In the genomic region with DNA sequence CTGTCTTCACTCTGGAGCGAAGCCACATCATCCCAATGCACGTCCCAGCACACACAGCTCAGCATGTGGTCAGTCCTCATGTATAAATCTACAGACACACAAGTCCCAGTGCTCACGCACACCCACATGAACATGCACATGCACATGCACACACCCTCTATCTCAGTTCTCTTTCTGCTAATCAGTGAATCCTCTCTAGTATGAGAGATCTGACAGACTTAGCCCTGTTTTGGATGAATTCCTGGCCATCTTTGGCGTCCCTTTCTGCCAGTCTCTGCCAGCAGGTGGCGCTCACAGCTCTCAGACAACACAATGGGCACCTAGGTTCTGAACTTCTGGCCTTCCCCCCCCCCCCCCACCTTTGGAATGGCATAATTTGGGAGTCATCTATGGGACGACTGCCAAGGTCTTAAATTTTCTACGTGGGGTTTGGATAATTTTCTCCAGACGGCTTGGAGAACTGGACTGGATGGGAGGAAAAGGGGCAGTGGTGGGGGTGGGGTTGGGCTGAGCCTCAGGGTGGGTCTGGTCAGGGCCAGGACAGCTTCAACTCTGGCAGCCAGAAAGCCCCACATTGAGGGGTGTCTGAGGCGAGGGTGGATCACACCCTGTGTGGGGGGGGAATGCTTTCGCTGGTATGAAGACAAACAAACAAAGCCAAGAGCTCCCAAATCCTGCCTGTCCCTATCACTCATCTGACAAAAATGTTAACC, we compare ENCODE assay signal across 8 mouse cellular contexts.
DNase-seq lines count a peak whose midpoint lies in the region; ATAC-seq and TF ChIP-seq lines count a peak whose summit lies in the region.

No protein-coding gene starts in this region.

- no peak overlapping the region for H3K4me3 ChIP-seq in heart, embryonic 11.5 days (ENCODE audit: low read depth, low read length)
- H3K4me3 ChIP-seq in cortical plate, adult 2 months (ENCODE audit: insufficient read depth, low read length), result no peak overlapping the region
- H3K4me3 ChIP-seq in limb, embryonic 13.5 days, result no peak overlapping the region

- H3K4me2 ChIP-seq in heart, embryonic 11.5 days, result no peak overlapping the region
- 0 out of 2 replicates have a peak overlapping the region, but pooled peaks have one; percentile 14 for H3K4me2 ChIP-seq in limb, embryonic 13.5 days (replicated peaks)

- WGBS in heart, embryonic 11.5 days (ENCODE audit: insufficient replicate concordance), result 22% methylated on average over 10 of the region's 10 CpGs
- WGBS in limb, embryonic 13.5 days, result 17% methylated on average over 10 of the region's 10 CpGs

- H3K27ac ChIP-seq in heart, embryonic 11.5 days (ENCODE audit: low read depth, low read length), result no peak overlapping the region
- H3K27ac ChIP-seq in cortical plate, adult 2 months (ENCODE audit: insufficient read depth, low read length), result no peak overlapping the region
- H3K27ac ChIP-seq in limb, embryonic 13.5 days, result no peak overlapping the region

- TF ChIP-seq POLR2A in cortical plate, adult 2 months (IDR thresholded peaks at IDR 0.05; ENCODE audit: extremely low read depth, insufficient read depth, low read length), result no peak

- H3K9ac ChIP-seq in heart, embryonic 11.5 days (ENCODE audit: low read depth, low read length), result no peak overlapping the region
- no peak overlapping the region for H3K9ac ChIP-seq in limb, embryonic 13.5 days

- peaks cover 20% of the 10 kb centered on the region for H3K27me3 ChIP-seq in heart, embryonic 11.5 days (ENCODE audit: control insufficient read depth, insufficient read depth, low read length)
- peaks cover 59% of the 10 kb centered on the region for H3K27me3 ChIP-seq in limb, embryonic 13.5 days
- H3K27me3 ChIP-seq in splenic B cell, adult 2 months (ENCODE audit: control insufficient read depth, insufficient read depth, low read length, poor library complexity, severe bottlenecking), result no peaks in the 10 kb centered on the region

- peak; percentile 95 for DNase-seq in heart, adult 11 months
- peak; percentile 72 for DNase-seq in gastrocnemius, postnatal 25 days
- peak; percentile 88 for DNase-seq in kidney, adult 9 months
- DNase-seq in splenic B cell, adult 2 months (ENCODE audit: low read depth, low spot score), result peak; percentile 87

- TF ChIP-seq CTCF in cortical plate, adult 2 months (IDR thresholded peaks at IDR 0.05; ENCODE audit: extremely low read depth, insufficient read depth, low read length), result peak; percentile 79

- peaks cover 14% of the 10 kb centered on the region for H3K4me1 ChIP-seq in heart, embryonic 11.5 days (ENCODE audit: control insufficient read depth, insufficient read depth, low read length)
- H3K4me1 ChIP-seq in cortical plate, adult 2 months (ENCODE audit: control insufficient read depth, insufficient read depth, low read length), result no peaks in the 10 kb centered on the region
- peaks cover 49% of the 10 kb centered on the region for H3K4me1 ChIP-seq in limb, embryonic 13.5 days

- no peaks in the 10 kb centered on the region for H3K9me3 ChIP-seq in heart, embryonic 11.5 days (replicated peaks; ENCODE audit: control insufficient read depth, low read length)
- H3K9me3 ChIP-seq in limb, embryonic 13.5 days, result no peaks in the 10 kb centered on the region

- H3K36me3 ChIP-seq in heart, embryonic 11.5 days (ENCODE audit: control insufficient read depth, insufficient read depth, low read length), result no peaks in the 10 kb centered on the region
- no peaks in the 10 kb centered on the region for H3K36me3 ChIP-seq in limb, embryonic 13.5 days
- H3K36me3 ChIP-seq in splenic B cell, adult 2 months (ENCODE audit: control insufficient read depth, insufficient read depth, low read length, poor library complexity, severe bottlenecking), result no peaks in the 10 kb centered on the region

- no peak; the same call in none of the 2 replicates for ATAC-seq in heart, embryonic 11.5 days (replicated peaks; ENCODE audit: insufficient number of reproducible peaks, low FRiP score, low TSS enrichment)
- ATAC-seq in limb, embryonic 13.5 days (ENCODE audit: low FRiP score, low read depth), result peak; percentile 51; the same call in 1 of the 2 replicates
- ATAC-seq in monocyte, adult 5-6 weeks (replicated peaks; ENCODE audit: insufficient number of reproducible peaks, low FRiP score, low TSS enrichment, poor library complexity, severe bottlenecking), result 0 out of 2 replicates have a peak, but pooled peaks have one; percentile 37
